Mouse (Mus musculus) kidney, embryonic 16.5 days (tissue): ENCODE results near the gene Phip. TPM values are rescaled to one million over a fixed set of nuclear protein-coding genes. Genes with fewer than 3 reads are reported as not detected.
A peak's percentile ranks its signal among the peaks of the same experiment; 100 is the strongest.

Experiments used
- ATAC-seq: fragments of 200-750 bp; cut with Nextera tagmentation; 2 replicates; pipeline ENCODE4 v1.8.0; 2017; ENCODE audit warnings: moderate TSS enrichment; ENCODE audit not compliant: low FRiP score, low TSS enrichment
- H3K27ac ChIP-seq: fragments of 300-500 bp; sonication (generic); 2 replicates; pipeline ENCODE4 v1.5.1; 2014; ENCODE audit warnings: low read length
- H3K27me3 ChIP-seq: fragments of 300-500 bp; sonication (generic); 2 replicates; pipeline ENCODE4 v1.6.1; 2014; ENCODE audit warnings: low read length, control low read depth, mixed read lengths; ENCODE audit not compliant: insufficient read depth
- H3K36me3 ChIP-seq: fragments of 300-500 bp; sonication (generic); 2 replicates; pipeline ENCODE4 v1.6.1; 2014; ENCODE audit warnings: low read length, control low read depth, mixed read lengths; ENCODE audit not compliant: insufficient read depth
- H3K4me1 ChIP-seq: fragments of 300-500 bp; sonication (generic); 2 replicates; pipeline ENCODE4 v1.6.1; 2014; ENCODE audit warnings: low read length, control low read depth, mixed read lengths; ENCODE audit not compliant: insufficient read depth
- H3K4me2 ChIP-seq: fragments of 300-500 bp; sonication (generic); replicated peaks from 2 replicates; pipeline ENCODE4 v1.6.1; 2014; ENCODE audit warnings: low read depth, low read length
- H3K4me3 ChIP-seq: fragments of 300-500 bp; sonication (generic); 2 replicates; pipeline ENCODE4 v1.5.1; 2014; ENCODE audit warnings: mild to moderate bottlenecking, low read length
- H3K9ac ChIP-seq: fragments of 300-500 bp; sonication (generic); replicated peaks from 2 replicates; pipeline ENCODE4 v1.6.1; 2014; ENCODE audit warnings: low read length
- H3K9me3 ChIP-seq: fragments of 300-500 bp; sonication (generic); 2 replicates; pipeline ENCODE4 v1.6.1; 2016; ENCODE audit warnings: low read length, control low read depth
- WGBS: fragments of 180-500 bp; shearing (Covaris S2); extraction: QIAGEN DNeasy Blood & Tissue Kit; methylation state at CpG from one replicate; pipeline ENCODE4 v1.1.7; 2014; 5-methylcytosine and 5-hydroxymethylcytosine counted together
- polyA plus RNA-seq: library from polyadenylated mRNA; unstranded; fragments of >200 nt; fragmentation: Nextera tagmentation; extraction: Ambion mirVana; gene quantifications from 2 replicates; pipeline ENCODE4 v1.2.1, GENCODE M21; 2015

Gene Phip
- polyA plus RNA-seq, 1 experiment from 2014 or later = 84.5 TPM

DNA sequence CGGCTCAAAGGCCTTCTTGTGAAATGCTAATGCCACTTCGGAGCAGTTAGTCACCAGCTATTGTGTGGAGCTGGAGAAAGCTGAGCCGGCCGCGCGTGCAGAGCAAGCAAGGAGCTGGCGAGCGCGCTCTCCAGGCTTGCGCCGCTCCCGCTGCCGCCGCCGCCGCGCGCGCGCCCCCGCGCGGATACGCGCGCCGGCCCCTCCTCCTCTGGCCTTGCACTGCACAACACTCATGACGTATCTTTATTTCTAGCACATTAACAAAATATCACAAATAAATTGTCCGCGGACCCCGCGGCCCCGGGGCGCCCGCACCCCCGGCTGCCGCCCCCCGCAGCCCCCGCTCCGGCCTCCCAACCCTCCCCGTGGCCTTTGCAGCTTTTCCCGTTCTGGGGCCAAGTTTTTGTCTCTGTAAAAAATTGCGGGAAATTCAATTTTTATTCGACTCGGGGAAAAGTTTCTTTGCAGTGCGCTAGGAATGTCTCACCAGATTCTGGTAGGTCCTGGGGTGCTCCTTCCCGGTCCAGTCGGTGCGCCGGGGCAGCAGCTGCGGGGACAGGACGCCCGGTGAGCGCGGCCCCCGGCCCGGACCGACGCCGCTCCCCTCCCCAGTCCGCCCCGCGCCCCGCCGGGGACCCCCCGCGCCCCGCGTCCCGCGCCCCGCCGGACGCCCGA is 992 bp downstream of the Phip start:
- under 1% methylated on average over 52 of the region's 75 CpGs for WGBS

DNA sequence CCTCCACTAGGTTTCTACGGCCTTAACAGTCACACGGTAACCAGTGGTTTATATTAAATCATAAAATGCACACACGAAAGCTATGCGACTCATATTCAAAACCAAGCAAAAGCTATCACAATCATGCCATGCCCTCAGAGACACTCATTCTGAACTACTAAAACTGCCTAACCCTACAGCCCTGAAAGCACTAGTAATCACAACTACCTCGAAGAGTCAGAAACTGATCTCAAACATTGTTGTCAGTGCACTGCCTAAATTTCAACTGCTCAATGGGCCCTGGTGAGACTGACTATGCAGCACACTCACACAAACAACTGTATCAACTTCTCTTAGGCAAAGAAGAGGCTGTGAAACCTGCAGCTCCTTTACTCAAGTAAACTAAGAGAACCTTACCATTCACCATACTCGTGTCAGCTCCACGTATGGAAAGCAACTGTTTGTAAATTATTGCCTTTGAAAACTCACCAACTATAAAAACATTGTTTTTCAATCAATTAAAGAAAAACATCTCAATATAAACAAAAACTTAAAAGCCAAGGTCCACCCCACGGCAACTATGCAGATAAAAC is 1.9 kb downstream of the Phip start:
- ATAC-seq = no peak
- WGBS = 20% methylated on average over 8 of the region's 8 CpGs

More for the DNA sequence above, 992 bp downstream of the Phip start:
- Histone ChIP-seq H3K27me3 (no peaks in the 10 kb centered on the region), H3K9me3 (no peaks in the 10 kb centered on the region), H3K36me3 (no peaks in the 10 kb centered on the region), H3K4me1 (peaks cover 14% of the 10 kb centered on the region), H3K4me2 (peak overlapping the region; percentile 58), H3K9ac (peak overlapping the region; percentile 98), H3K4me3 (peak overlapping the region; percentile 90), H3K27ac (peak overlapping the region; percentile 99)
- ATAC-seq = peak; percentile 89

DNA sequence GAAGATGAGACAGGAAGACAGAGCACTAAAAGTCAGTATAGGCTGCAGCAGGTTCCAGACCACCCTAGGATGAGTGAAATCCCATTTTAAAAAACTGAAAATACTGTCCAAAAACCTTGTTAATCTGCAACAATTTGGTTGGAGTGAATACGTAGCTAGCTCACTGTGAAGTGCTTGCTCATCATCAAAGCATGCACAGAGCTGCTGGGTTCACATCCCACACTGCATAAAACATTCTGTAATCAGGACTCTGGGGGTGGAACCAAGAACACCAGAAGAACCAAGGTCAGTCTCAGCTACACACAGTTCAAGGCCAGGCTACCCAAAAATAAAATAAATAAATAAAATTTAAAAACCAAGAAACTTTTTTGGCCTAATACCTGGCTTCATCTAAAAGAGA is 3.9 kb downstream of the Phip start:
- Histone ChIP-seq H3K27ac (no peak overlapping the region), H3K27me3 (no peaks in the 10 kb centered on the region), H3K9ac (no peak overlapping the region), H3K4me1 (peaks cover 10% of the 10 kb centered on the region), H3K9me3 (no peaks in the 10 kb centered on the region), H3K36me3 (no peaks in the 10 kb centered on the region), H3K4me2 (no peak overlapping the region), H3K4me3 (no peak overlapping the region)
- ATAC-seq = no peak
- WGBS = 48% methylated on average over 1 of the region's 1 CpGs

More for the DNA sequence above, 1.9 kb downstream of the Phip start:
- Histone ChIP-seq H3K4me1 (peaks cover 14% of the 10 kb centered on the region), H3K9me3 (no peaks in the 10 kb centered on the region), H3K4me3 (peak overlapping the region; percentile 90), H3K27ac (peak overlapping the region; percentile 99; the same call in 1 of the 2 replicates), H3K4me2 (peak overlapping the region; percentile 58), H3K9ac (peak overlapping the region; percentile 98), H3K36me3 (no peaks in the 10 kb centered on the region), H3K27me3 (no peaks in the 10 kb centered on the region)

DNA sequence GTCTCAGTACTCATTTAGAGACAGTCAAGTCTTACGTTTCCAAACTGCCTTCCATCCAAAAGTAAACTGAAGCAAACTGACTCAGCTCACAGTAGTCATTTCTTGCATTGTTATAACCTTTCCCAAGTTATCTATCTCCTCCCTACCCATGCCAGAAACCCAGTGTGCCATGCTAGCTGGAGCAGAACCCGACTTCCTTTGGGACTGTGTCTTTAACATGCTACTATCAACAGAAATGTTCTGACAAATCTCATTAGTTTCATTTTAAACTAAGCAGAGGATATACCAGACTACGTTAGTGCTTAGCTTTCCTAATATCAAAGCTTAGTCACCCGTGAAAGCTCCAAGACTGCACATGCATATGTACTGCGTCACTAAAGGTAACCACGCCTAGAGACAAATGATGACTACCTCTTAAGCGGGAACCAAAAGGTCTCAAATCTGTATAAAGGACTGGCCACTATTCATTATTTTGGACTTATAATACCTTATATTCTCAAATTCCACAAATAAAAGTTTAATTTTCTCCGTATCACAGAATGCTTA is 8.2 kb downstream of the Phip start:
- no peak overlapping the region for H3K4me2 ChIP-seq
- no peak overlapping the region for H3K9ac ChIP-seq
- no peaks in the 10 kb centered on the region for H3K9me3 ChIP-seq
- H3K4me1 ChIP-seq = peaks cover 7% of the 10 kb centered on the region
- no peaks in the 10 kb centered on the region for H3K27me3 ChIP-seq
- no peak overlapping the region for H3K27ac ChIP-seq
- WGBS = 70% methylated on average over 8 of the region's 8 CpGs
- ATAC-seq = no peak
- no peaks in the 10 kb centered on the region for H3K36me3 ChIP-seq
- no peak overlapping the region for H3K4me3 ChIP-seq

GRCm38 (mm10) chr9:82963981-82964380 is 11.3 kb downstream of the Phip start:
- Histone ChIP-seq H3K9ac (no peak overlapping the region), H3K27me3 (no peaks in the 10 kb centered on the region), H3K36me3 (peaks cover 7% of the 10 kb centered on the region), H3K4me1 (no peaks in the 10 kb centered on the region), H3K4me3 (no peak overlapping the region), H3K27ac (no peak overlapping the region), H3K4me2 (no peak overlapping the region), H3K9me3 (no peaks in the 10 kb centered on the region)
- ATAC-seq = no peak
- 92% methylated on average over 4 of the region's 4 CpGs for WGBS

- 65% methylated on average over 2 of the region's 2 CpGs for WGBS
- no peak overlapping the region for H3K27ac ChIP-seq
- H3K4me3 ChIP-seq = no peak overlapping the region
- ATAC-seq = no peak
- H3K36me3 ChIP-seq = peaks cover 11% of the 10 kb centered on the region
- no peak overlapping the region for H3K4me2 ChIP-seq
- no peaks in the 10 kb centered on the region for H3K4me1 ChIP-seq
- H3K9ac ChIP-seq = no peak overlapping the region
- no peaks in the 10 kb centered on the region for H3K9me3 ChIP-seq
- H3K27me3 ChIP-seq = no peaks in the 10 kb centered on the region
Measured at GRCm38 (mm10) chr9:82961352-82961751, 14.0 kb downstream of the Phip start.

DNA sequence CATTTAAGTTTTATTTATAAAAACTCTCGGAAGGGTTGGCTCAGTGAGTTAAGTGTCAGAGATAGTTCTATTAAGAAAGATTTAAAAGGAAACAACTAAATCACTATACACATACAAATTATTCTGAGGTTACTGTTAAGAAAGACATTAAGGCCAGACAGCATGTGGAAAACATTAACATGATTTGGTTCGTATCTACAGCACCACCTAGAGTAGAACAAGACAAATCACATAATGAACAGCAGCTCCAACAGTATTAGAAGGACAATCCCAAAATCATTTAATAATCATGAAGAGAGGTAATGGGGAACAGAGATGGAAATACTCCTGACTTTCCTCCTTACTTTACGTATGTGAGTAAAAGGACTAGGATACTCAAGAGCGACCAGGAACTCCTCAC is 20.0 kb downstream of the Phip start:
- Histone ChIP-seq H3K27ac (no peak overlapping the region), H3K4me3 (no peak overlapping the region), H3K4me2 (no peak overlapping the region), H3K4me1 (no peaks in the 10 kb centered on the region), H3K9ac (no peak overlapping the region), H3K36me3 (peaks cover 19% of the 10 kb centered on the region), H3K27me3 (no peaks in the 10 kb centered on the region), H3K9me3 (no peaks in the 10 kb centered on the region)
- no peak for ATAC-seq
- 77% methylated on average over 4 of the region's 4 CpGs for WGBS

DNA sequence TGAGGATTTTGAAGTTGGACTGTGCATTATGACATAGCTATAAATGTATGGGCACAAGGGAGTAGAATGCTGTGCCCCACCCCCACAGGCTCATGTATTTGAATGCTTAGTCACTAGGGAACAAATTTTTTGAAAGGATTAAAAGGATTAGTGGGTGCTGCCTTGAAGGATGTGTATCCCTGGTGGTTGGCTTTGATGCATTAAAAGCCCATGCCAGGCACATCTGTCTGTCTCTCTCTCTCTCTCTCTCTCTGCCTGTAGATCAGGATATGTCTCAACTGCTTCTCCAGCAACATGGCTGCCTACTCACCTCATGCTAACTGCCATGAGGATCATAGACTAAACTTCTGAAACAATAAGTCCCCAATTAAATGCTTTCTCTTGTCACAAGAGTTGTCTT is 23.0 kb downstream of the Phip start:
- Histone ChIP-seq H3K9me3 (no peaks in the 10 kb centered on the region), H3K4me3 (no peak overlapping the region), H3K4me2 (no peak overlapping the region), H3K4me1 (no peaks in the 10 kb centered on the region), H3K27ac (no peak overlapping the region), H3K36me3 (peaks cover 14% of the 10 kb centered on the region), H3K9ac (no peak overlapping the region), H3K27me3 (no peaks in the 10 kb centered on the region)
- ATAC-seq = no peak

- H3K4me3 ChIP-seq = no peak overlapping the region
- H3K4me2 ChIP-seq = no peak overlapping the region
- H3K9me3 ChIP-seq = no peaks in the 10 kb centered on the region
- H3K27ac ChIP-seq = no peak overlapping the region
- WGBS = 88% methylated on average over 2 of the region's 2 CpGs
- ATAC-seq = no peak
- H3K9ac ChIP-seq = no peak overlapping the region
- H3K4me1 ChIP-seq = no peaks in the 10 kb centered on the region
- H3K27me3 ChIP-seq = no peaks in the 10 kb centered on the region
- H3K36me3 ChIP-seq = peaks cover 11% of the 10 kb centered on the region
Measured at GRCm38 (mm10) chr9:82951435-82952004, 23.8 kb downstream of the Phip start.

GRCm38 (mm10) chr9:82907246-82907645 is 68.1 kb downstream of the Phip start:
- Histone ChIP-seq H3K9ac (no peak overlapping the region), H3K4me2 (no peak overlapping the region)
- whole genome bisulfite sequencing = 92% methylated on average over 7 of the region's 7 CpGs

More at GRCm38 (mm10) chr9:82907246-82907645, 68.1 kb downstream of the Phip start:
- no peak overlapping the region for H3K27ac ChIP-seq
- H3K4me1 ChIP-seq = no peaks in the 10 kb centered on the region
- ATAC-seq = no peak
- H3K27me3 ChIP-seq = no peaks in the 10 kb centered on the region
- peaks cover 34% of the 10 kb centered on the region for H3K36me3 ChIP-seq
- H3K9me3 ChIP-seq = no peaks in the 10 kb centered on the region
- H3K4me3 ChIP-seq = no peak overlapping the region
